Mouse (Mus musculus): ENCODE results near the gene Itsn1. TPM values are rescaled to one million over a fixed set of nuclear protein-coding genes. Genes with fewer than 3 reads are reported as not detected.
A peak's percentile ranks its signal among the peaks of the same experiment; 100 is the strongest.

The Itsn1 gene
- 100 to 1,000 TPM; 145 to 159 TPM for total RNA-seq (2021)
- long read RNA-seq, full-length matches to known transcripts: 4 of 33 reads
- long read RNA-seq, partial matches to known transcripts: 12 of 33 reads
- long read RNA-seq, other reads (novel, unspliced or antisense): 17 of 33 reads

DNA sequence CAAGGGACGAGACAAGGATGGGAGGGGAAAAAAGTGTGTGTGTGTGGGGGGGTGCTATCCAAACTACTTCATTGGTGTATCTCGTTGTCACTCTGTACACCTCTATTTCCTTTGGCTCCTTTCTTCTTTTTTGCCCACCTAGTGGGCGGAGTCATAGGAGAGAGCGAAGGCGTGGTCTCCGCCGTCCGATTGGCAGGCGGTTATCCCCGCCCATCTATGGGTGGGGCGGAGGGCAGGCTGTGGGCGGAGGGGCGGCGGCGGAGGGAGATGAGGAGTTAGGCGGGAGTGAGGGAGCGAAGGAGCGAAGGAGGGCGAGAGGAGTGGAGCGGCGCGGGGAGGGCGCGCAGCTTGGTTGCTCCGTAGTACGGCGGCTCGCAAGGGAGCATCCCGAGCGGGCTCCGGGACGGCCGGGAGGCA lies at the start of gene Itsn1:
TSS of gene Itsn1 (plus strand) at position 216 of the 417 bp plus-strand sequence.
- DNase-seq (ENCODE audit: low spot score in 2 of 2): peak; percentile 97 to 98

- no peak for DNase-seq (ENCODE audit: low spot score in 2 of 2)
Observed at GRCm38 (mm10) chr16:91680656-91681055, 48.4 kb upstream of the Itsn1 start.

- DNase-seq (ENCODE audit: low spot score in 2 of 2): no peak
Observed at GRCm38 (mm10) chr16:91685526-91685925, 43.6 kb upstream of the Itsn1 start.

- DNase-seq (ENCODE audit: low spot score in 2 of 2): no peak
Observed at GRCm38 (mm10) chr16:91686369-91686768, 42.7 kb upstream of the Itsn1 start.

GRCm38 (mm10) chr16:91688023-91688618 lies 41.0 kb upstream of the Itsn1 start:
- no peak for DNase-seq (ENCODE audit: low spot score in 2 of 2)

GRCm38 (mm10) chr16:91688619-91689334 lies 40.3 kb upstream of the Itsn1 start, which contains the start of gene Donson:
TSS of gene Donson (minus strand) at chr16:91688770.
- DNase-seq (ENCODE audit: low spot score in 2 of 2): peak; percentile 90 to 95

- DNase-seq (ENCODE audit: low spot score in 2 of 2): no peak
Observed at GRCm38 (mm10) chr16:91689791-91690190, 39.3 kb upstream of the Itsn1 start.

- DNase-seq (ENCODE audit: low spot score in 2 of 2): peak; percentile 80 to 84
Observed at GRCm38 (mm10) chr16:91694455-91695084, 34.5 kb upstream of the Itsn1 start.

DNA sequence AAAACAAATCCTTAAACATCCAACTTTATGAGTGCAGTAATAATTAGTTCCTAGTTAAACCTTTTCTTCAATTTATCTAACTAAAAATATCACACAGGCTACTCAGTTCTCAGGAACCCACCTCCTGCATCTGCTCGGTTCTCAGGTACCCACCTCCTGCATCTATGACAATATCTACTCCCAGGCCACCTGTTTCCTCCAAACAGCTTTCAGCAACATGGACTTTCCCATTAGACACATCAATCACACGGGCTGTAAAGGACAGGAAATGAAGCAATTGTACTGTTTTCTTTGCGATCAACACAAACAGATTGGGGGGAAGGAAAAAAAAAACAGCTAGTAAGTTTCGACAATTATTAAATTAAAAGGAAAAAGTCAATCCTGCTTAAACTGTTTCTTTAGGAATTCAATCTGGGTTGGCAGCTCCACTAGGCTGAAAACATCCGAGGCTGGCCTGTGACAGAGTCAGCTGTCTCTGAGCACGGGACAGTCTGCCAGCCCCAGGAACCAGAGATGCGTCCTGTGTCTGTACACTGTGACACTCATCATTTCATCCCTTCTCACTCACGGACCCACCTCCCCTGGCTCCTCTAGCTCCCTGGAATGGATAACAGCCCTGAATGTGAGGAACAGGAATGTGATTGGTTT lies 33.8 kb upstream of the Itsn1 start:
- DNase-seq (ENCODE audit: low spot score in 2 of 2): no peak

DNA sequence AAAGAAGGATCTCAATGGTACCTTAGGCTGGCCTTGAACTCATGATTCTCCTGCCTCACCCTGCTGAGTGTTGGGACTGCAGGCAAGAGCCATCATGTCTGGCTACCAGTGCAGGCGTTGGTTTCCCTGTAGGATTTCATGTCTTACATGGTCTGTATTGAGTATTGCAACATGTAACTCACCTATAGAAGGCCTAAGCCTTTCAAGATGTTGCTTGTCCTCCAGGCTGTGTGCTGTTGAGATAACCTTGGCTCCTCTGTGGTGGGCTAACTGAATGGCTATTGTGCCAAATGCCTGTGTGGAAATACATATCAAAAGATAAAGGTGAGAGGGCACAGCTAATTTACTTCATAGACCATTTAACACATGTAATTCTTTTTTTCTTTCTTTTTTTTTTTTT lies 30.1 kb upstream of the Itsn1 start:
- no peak for DNase-seq (ENCODE audit: low spot score in 2 of 2)

GRCm38 (mm10) chr16:91701908-91702307 lies 27.2 kb upstream of the Itsn1 start:
- DNase-seq (ENCODE audit: low spot score in 2 of 2): no peak

GRCm38 (mm10) chr16:91702771-91703188 lies 26.3 kb upstream of the Itsn1 start:
- DNase-seq (ENCODE audit: low spot score in 2 of 2): no peak

DNA sequence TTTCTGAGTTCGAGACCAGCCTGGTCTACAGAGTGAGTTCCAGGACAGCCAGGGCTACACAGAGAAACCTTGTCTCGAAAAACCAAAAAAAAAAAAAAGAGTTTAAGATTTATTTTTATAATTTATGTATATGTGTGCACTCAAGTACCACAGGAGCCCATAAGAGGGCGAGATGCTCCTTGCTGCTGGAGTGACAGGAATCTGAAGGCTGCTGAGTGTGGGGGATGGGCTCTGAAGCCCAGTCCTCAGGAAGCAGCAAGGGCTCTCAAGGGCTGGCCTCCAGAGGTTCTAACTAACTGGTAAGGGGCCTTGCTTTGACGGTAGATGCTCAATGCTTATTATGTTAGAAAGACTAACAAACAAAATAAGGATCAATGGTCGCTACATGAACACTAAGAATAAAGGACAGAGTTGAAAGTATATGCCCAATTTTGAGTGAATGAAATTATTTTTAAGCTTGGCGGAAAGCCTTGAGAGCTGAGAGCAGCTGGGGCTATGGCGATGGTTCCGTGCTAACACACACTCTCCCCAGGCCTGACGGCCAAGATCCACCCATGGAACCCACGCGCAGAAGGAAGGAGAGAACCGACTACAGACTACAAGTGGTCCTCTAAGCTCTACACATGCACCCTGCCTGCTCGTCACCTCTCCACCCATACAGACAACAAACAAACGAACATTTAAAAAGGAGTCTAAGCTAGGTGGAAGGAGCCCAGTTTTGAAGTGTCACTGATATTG lies 24.3 kb upstream of the Itsn1 start:
- DNase-seq (ENCODE audit: low spot score in 2 of 2): peak in 1 of 2 experiments; percentile 36

DNA sequence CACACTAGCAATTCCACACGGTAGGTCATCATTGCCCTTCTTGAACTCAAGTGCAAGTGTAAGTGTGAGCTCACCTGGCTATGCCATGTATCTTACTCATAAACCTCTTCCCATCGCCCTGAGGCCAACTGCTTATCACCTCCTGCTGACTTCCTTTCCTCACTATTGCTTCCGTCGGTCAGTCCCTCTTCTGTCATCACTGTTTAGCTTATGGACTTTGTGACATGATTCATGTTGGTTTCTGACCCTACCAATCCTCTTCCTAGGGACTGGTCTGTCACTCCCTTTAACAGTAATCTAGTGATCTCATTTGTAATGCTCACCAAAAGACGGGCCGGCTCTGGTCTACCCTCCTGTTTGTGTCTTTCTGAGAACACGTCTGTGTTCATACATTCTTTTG lies 18.8 kb upstream of the Itsn1 start:
- no peak for DNase-seq (ENCODE audit: low spot score in 2 of 2)

GRCm38 (mm10) chr16:91716927-91717349 lies 12.1 kb upstream of the Itsn1 start:
- DNase-seq (ENCODE audit: low spot score in 2 of 2): peak in 1 of 2 experiments; percentile 29

- no peak for DNase-seq (ENCODE audit: low spot score in 2 of 2)
Observed at GRCm38 (mm10) chr16:91717399-91717798, 11.7 kb upstream of the Itsn1 start.

DNA sequence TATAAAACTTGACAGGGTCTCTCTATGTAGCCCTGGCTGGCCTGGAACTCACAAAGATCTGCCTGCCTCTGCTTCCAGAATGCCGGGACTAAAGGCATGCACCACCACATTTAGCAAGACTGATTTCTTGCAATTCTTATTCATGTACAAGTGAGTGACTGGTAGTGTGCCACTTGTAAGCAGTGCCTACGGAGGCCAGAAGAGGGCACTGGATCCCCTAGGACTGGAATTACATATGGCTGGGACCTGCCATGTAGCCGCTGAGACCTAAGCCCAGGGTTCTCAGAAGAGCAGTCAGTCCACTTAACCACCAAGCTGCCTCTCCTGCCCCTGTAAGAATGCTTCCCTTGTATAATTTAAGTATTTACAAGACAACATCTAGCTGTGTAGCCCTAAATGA lies 4.8 kb upstream of the Itsn1 start:
- peak; percentile 46 to 47 for DNase-seq (ENCODE audit: low spot score in 2 of 2)

- DNase-seq (ENCODE audit: low spot score in 2 of 2): no peak
Observed at GRCm38 (mm10) chr16:91727433-91727832, 1.6 kb upstream of the Itsn1 start.

- peak; percentile 96 for DNase-seq (ENCODE audit: low spot score in 2 of 2)
Observed at GRCm38 (mm10) chr16:91728123-91729065, 687 bp upstream of the Itsn1 start, which contains the start of gene Cryzl1. TSS of gene Cryzl1 (minus strand) at chr16:91728975.

All from layer of hippocampus, postnatal 10 days (tissue).